ENCODE assay signal across 8 mouse cellular contexts in genomic region chrX:12157331-12157930, GRCm38 (mm10). TPM values are rescaled to one million over a fixed set of nuclear protein-coding genes. Genes with fewer than 3 reads are reported as not detected.
DNase-seq lines count a peak whose midpoint lies in the region; ATAC-seq and TF ChIP-seq lines count a peak whose summit lies in the region.

No protein-coding gene starts in this region.

- no peaks in the 10 kb centered on the region for H3K36me3 ChIP-seq in E14TG2a.4 (ENCODE audit: insufficient read depth, low read length)
- H3K36me3 ChIP-seq in forebrain, embryonic 16.5 days (ENCODE audit: control insufficient read depth, insufficient read depth), result no peaks in the 10 kb centered on the region
- H3K36me3 ChIP-seq in hindbrain, embryonic 11.5 days (ENCODE audit: control insufficient read depth, insufficient read depth, low read length), result no peaks in the 10 kb centered on the region
- no peaks in the 10 kb centered on the region for H3K36me3 ChIP-seq in limb, embryonic 15.5 days
- H3K36me3 ChIP-seq in midbrain, postnatal 0 days (ENCODE audit: insufficient read depth, low read length), result no peaks in the 10 kb centered on the region

- H3K27ac ChIP-seq in forebrain, embryonic 16.5 days (ENCODE audit: low read length), result no peak overlapping the region
- no peak overlapping the region for H3K27ac ChIP-seq in hindbrain, embryonic 11.5 days (ENCODE audit: low read depth, low read length)
- H3K27ac ChIP-seq in limb, embryonic 15.5 days, result peak overlapping the region; percentile 83
- no peak overlapping the region for H3K27ac ChIP-seq in midbrain, postnatal 0 days (ENCODE audit: low read depth, low read length)

- H3K4me2 ChIP-seq in forebrain, embryonic 16.5 days (ENCODE audit: low read length), result peak overlapping the region; percentile 26; the same call in 1 of the 2 replicates
- H3K4me2 ChIP-seq in hindbrain, embryonic 11.5 days (replicated peaks; ENCODE audit: low read depth, low read length), result peak overlapping the region; percentile 66
- peak overlapping the region; percentile 61 for H3K4me2 ChIP-seq in limb, embryonic 15.5 days
- H3K4me2 ChIP-seq in midbrain, postnatal 0 days (ENCODE audit: low read depth, low read length, poor library complexity, severe bottlenecking), result peak overlapping the region; percentile 66; the same call in 1 of the 2 replicates

- no peaks in the 10 kb centered on the region for H3K9me3 ChIP-seq in E14TG2a.4 (ENCODE audit: low read length)
- no peaks in the 10 kb centered on the region for H3K9me3 ChIP-seq in forebrain, embryonic 16.5 days (ENCODE audit: control insufficient read depth, low read length)
- H3K9me3 ChIP-seq in hindbrain, embryonic 11.5 days (ENCODE audit: control insufficient read depth, low read length), result no peaks in the 10 kb centered on the region
- no peaks in the 10 kb centered on the region for H3K9me3 ChIP-seq in limb, embryonic 15.5 days
- no peaks in the 10 kb centered on the region for H3K9me3 ChIP-seq in midbrain, postnatal 0 days (ENCODE audit: low read length)

- 10% methylated on average over 25 of the region's 25 CpGs for WGBS in forebrain, embryonic 16.5 days
- 4% methylated on average over 24 of the region's 25 CpGs for WGBS in hindbrain, embryonic 11.5 days
- WGBS in limb, embryonic 15.5 days, result 11% methylated on average over 25 of the region's 25 CpGs
- 13% methylated on average over 25 of the region's 25 CpGs for WGBS in midbrain, postnatal 0 days

- H3K4me3 ChIP-seq in E14TG2a.4 (replicated peaks; ENCODE audit: low read length), result 0 out of 2 replicates have a peak overlapping the region, but pooled peaks have one; percentile 4
- H3K4me3 ChIP-seq in forebrain, embryonic 16.5 days (replicated peaks; ENCODE audit: low read length), result no peak overlapping the region
- H3K4me3 ChIP-seq in hindbrain, embryonic 11.5 days (ENCODE audit: low read depth, low read length), result no peak overlapping the region
- no peak overlapping the region for H3K4me3 ChIP-seq in limb, embryonic 15.5 days
- H3K4me3 ChIP-seq in midbrain, postnatal 0 days (ENCODE audit: low read depth, low read length), result no peak overlapping the region

- TF ChIP-seq CTCF in E14TG2a.4 (conservative IDR thresholded peaks at IDR 0.05; ENCODE audit: low read length), result no peak
- TF ChIP-seq CTCF in midbrain, postnatal 0 days (IDR thresholded peaks at IDR 0.05), result no peak

- no peak overlapping the region for H3K9ac ChIP-seq in forebrain, embryonic 16.5 days (replicated peaks; ENCODE audit: low read depth, low read length)
- H3K9ac ChIP-seq in hindbrain, embryonic 11.5 days (ENCODE audit: low read depth, low read length), result no peak overlapping the region
- no peak overlapping the region for H3K9ac ChIP-seq in limb, embryonic 15.5 days
- no peak overlapping the region for H3K9ac ChIP-seq in midbrain, postnatal 0 days (replicated peaks; ENCODE audit: low read length, poor library complexity, severe bottlenecking)

- peak; percentile 76 for DNase-seq in ZHBTc4 (ENCODE audit: low read depth, low spot score)
- peak; percentile 54 for DNase-seq in hindbrain, embryonic 11.5 days (ENCODE audit: low spot score)
- DNase-seq in midbrain, postnatal 0 days (ENCODE audit: low spot score), result no peak
- no peak for DNase-seq in cerebellum, adult 9-10 months

- no peak for ATAC-seq in forebrain, embryonic 16.5 days
- no peak for ATAC-seq in hindbrain, embryonic 11.5 days (ENCODE audit: low FRiP score)
- ATAC-seq in limb, embryonic 15.5 days (ENCODE audit: insufficient number of reproducible peaks, low FRiP score, low TSS enrichment, low read depth), result no peak
- no peak for ATAC-seq in midbrain, postnatal 0 days (ENCODE audit: low FRiP score)
- ATAC-seq in monocyte, adult 5-6 weeks (replicated peaks; ENCODE audit: insufficient number of reproducible peaks, low FRiP score, low TSS enrichment, poor library complexity, severe bottlenecking), result no peak

- peaks cover 38% of the 10 kb centered on the region for H3K27me3 ChIP-seq in E14TG2a.4 (ENCODE audit: insufficient read depth, low read length)
- peaks cover 10% of the 10 kb centered on the region for H3K27me3 ChIP-seq in forebrain, embryonic 16.5 days (replicated peaks; ENCODE audit: control insufficient read depth, insufficient read depth, low read length)
- peaks cover 65% of the 10 kb centered on the region for H3K27me3 ChIP-seq in hindbrain, embryonic 11.5 days (ENCODE audit: control insufficient read depth, insufficient read depth, low read length)
- peaks cover 77% of the 10 kb centered on the region for H3K27me3 ChIP-seq in limb, embryonic 15.5 days
- peaks cover 19% of the 10 kb centered on the region; the same call in 1 of the 2 replicates for H3K27me3 ChIP-seq in midbrain, postnatal 0 days (ENCODE audit: insufficient read depth, low read length)

- peaks cover 44% of the 10 kb centered on the region for H3K4me1 ChIP-seq in E14TG2a.4 (replicated peaks; ENCODE audit: low read depth, low read length)
- H3K4me1 ChIP-seq in forebrain, embryonic 16.5 days (replicated peaks; ENCODE audit: control insufficient read depth, insufficient read depth, low read length), result peaks cover 26% of the 10 kb centered on the region
- H3K4me1 ChIP-seq in hindbrain, embryonic 11.5 days (replicated peaks; ENCODE audit: control insufficient read depth, insufficient read depth, low read length), result no peaks in the 10 kb centered on the region
- H3K4me1 ChIP-seq in limb, embryonic 15.5 days, result peaks cover 38% of the 10 kb centered on the region
- H3K4me1 ChIP-seq in midbrain, postnatal 0 days (ENCODE audit: insufficient read depth, low read length), result no peaks in the 10 kb centered on the region

RNA-seq across cellular contexts. Expression of gene Bcor, which starts 2.7 kb away (rescaled TPM):
- polyA plus RNA-seq in forebrain, embryonic 16.5 days (2015; fragmentation: Nextera tagmentation; extraction: Ambion mirVana), result 17.4 and 18.1 TPM in 2 replicates
- polyA plus RNA-seq in hindbrain, embryonic 11.5 days (2014; fragmentation: Nextera tagmentation; extraction: Ambion mirVana), result 23.1 and 24.6 TPM in 2 replicates
- 12.5 and 12.8 TPM in 2 replicates for polyA plus RNA-seq in limb, embryonic 15.5 days (2015; fragmentation: Nextera tagmentation; extraction: Ambion mirVana)
- 28.6 and 45.5 TPM in 2 replicates for total RNA-seq in midbrain, postnatal 0 days (2014; rRNA removed)
- 11.7 and 12.9 TPM in 2 replicates for polyA plus RNA-seq in midbrain, postnatal 0 days (2015; fragmentation: Nextera tagmentation; extraction: Ambion mirVana)
- total RNA-seq in monocyte, adult 5-6 weeks (2017), result 26.0 to 43.7 TPM (median 27.1 TPM) in 3 replicates

Comparison
In these comparisons a context has a peak if more than half of its experiments do, and no peak if none do; other contexts are left out.
1. DNase-seq: peak in ZHBTc4 (single experiment) and hindbrain, embryonic 11.5 days (single experiment); none in midbrain, postnatal 0 days (single experiment) and cerebellum, adult 9-10 months (single experiment).
2. Peak in every context shown above with its lines, with median percentiles within 50 percentile points of each other: H3K4me2 ChIP-seq.